Mouse (Mus musculus) embryonic fibroblast, embryonic 13.5 days (primary cell): ENCODE data around the gene Mettl14.

ENCODE experiments used
- CTCF ChIP-seq: IDR thresholded peaks from 2 replicates; pipeline ENCODE4 v1.5.1; 2011; ENCODE audit warnings: mild to moderate bottlenecking, control low read depth, low read length, moderate library complexity, borderline replicate concordance; ENCODE audit not compliant: insufficient read depth
- POLR2A ChIP-seq: IDR thresholded peaks from 2 replicates; pipeline ENCODE4 v1.6.1; 2011; ENCODE audit warnings: low read depth, mild to moderate bottlenecking, control low read depth, low read length, moderate library complexity

GRCm38 (mm10) chr3:123353183-123353582 is 32.7 kb downstream of the Mettl14 start:
- TF ChIP-seq CTCF (no peak), POLR2A (no peak)
